Mouse (Mus musculus) hindbrain, embryonic 10.5 days (tissue): Measurements from ENCODE around the gene Gprin1. TPM values are rescaled to one million over a fixed set of nuclear protein-coding genes. Genes with fewer than 3 reads are reported as not detected.

Source experiments
- DNase-seq: peaks from one replicate; pipeline ENCODE4 v3.0.0-alpha.2; 2017; ENCODE audit warnings: low spot score
- H3K27ac ChIP-seq: fragments of 300-500 bp; sonication (generic); 2 replicates; pipeline ENCODE4 v1.5.1; 2016; ENCODE audit warnings: mild to moderate bottlenecking, moderate library complexity
- H3K27me3 ChIP-seq: fragments of 300-500 bp; sonication (generic); 2 replicates; pipeline ENCODE4 v1.6.1; 2016; ENCODE audit warnings: mild to moderate bottlenecking; ENCODE audit not compliant: poor library complexity, insufficient read depth, severe bottlenecking
- H3K36me3 ChIP-seq: fragments of 300-500 bp; sonication (generic); 2 replicates; pipeline ENCODE4 v1.6.1; 2016; ENCODE audit warnings: mild to moderate bottlenecking, moderate library complexity
- H3K4me1 ChIP-seq: fragments of 300-500 bp; sonication (generic); replicated peaks from 2 replicates; pipeline ENCODE4 v1.6.1; 2016; ENCODE audit warnings: mild to moderate bottlenecking
- H3K4me3 ChIP-seq: fragments of 300-500 bp; sonication (generic); 2 replicates; pipeline ENCODE4 v1.5.1; 2016; ENCODE audit warnings: mild to moderate bottlenecking, moderate library complexity
- H3K9me3 ChIP-seq: fragments of 300-500 bp; sonication (generic); 2 replicates; pipeline ENCODE4 v1.6.1; 2016; ENCODE audit warnings: mild to moderate bottlenecking, moderate library complexity
- WGBS: fragments of 180-500 bp; shearing (Covaris S2); methylation state at CpG from one replicate; pipeline ENCODE4 v1.1.7; 2016; 5-methylcytosine and 5-hydroxymethylcytosine counted together
- polyA plus RNA-seq: library from polyadenylated mRNA; unstranded; fragments of >200 nt; fragmentation: Nextera tagmentation; extraction: Ambion mirVana; gene quantifications from 2 replicates; pipeline ENCODE4 v1.2.1, GENCODE M21; 2016

Gprin1 gene
- polyA plus RNA-seq, 1 experiment from 2014 or later = 2.5 TPM

- Histone ChIP-seq H3K36me3 (0 out of 2 replicates have a peak, but pooled peaks cover 4% of the 10 kb centered on the region), H3K4me1 (peaks cover 37% of the 10 kb centered on the region), H3K27me3 (no peaks in the 10 kb centered on the region), H3K9me3 (no peaks in the 10 kb centered on the region), H3K27ac (peak overlapping the region; percentile 95), H3K4me3 (peak overlapping the region; percentile 97)
- WGBS = 16% methylated on average over 26 of the region's 26 CpGs
- no peak for DNase-seq
These were observed 55.2 kb downstream of the Gprin1 start for GRCm38 (mm10) chr13:54694348-54695060.

DNA sequence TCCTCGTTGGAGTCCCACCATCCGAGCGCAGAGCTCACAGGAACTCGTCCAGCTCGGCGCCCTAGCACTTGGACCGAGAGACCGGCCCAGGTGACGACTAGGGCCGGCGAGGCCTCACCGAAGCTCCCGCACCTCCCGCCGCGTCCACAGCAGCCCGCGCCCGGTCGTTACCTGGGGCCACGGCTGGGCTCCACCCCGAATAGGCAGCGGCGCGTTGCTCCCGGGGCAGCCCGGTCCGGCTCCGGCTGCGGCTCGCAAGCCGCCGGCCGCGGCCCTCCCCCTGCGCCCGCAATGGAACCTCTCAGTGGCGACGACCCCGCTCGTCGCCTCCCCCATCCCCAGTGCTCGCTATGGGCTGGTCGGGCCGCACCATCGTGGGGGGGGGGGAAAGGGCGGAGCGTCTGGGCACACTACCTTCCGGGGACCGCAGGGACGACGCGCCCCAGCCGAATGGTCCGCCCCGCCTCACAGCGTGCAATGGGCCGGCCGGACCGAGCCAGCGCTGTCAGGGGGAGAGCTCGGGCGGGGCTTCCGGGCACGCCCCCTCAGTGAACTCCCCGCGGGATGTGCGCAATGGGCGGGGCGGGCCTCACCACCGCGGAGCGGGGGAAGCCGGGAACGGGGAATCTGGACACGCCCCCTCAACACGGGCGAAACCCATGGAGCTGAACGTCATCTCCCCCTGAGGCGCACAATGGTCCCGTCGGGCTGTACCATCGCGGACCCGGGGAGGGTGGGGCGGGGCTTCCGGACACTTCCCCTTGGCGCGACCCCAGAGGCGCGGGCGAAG lies 55.9 kb downstream of the Gprin1 start, which contains the start of gene Rnf44:
Gene Rnf44 (minus strand): TSS at position 350 of the 790 bp plus-strand sequence.
- Histone ChIP-seq H3K27ac (peak within 1 kb of the TSS; percentile 95), H3K36me3 (0 out of 2 replicates have a peak, but pooled peaks cover 4% of the 10 kb centered on the region), H3K4me3 (peak within 1 kb of the TSS; percentile 97), H3K27me3 (no peaks in the 10 kb centered on the region), H3K4me1 (peaks cover 40% of the 10 kb centered on the region), H3K9me3 (no peaks in the 10 kb centered on the region)
- WGBS = under 1% methylated on average over 92 of the region's 92 CpGs
- DNase-seq = peak; percentile 99

- peak overlapping the region; percentile 97 for H3K4me3 ChIP-seq
- no peaks in the 10 kb centered on the region for H3K9me3 ChIP-seq
- 0 out of 2 replicates have a peak, but pooled peaks cover 4% of the 10 kb centered on the region for H3K36me3 ChIP-seq
- 15% methylated on average over 21 of the region's 21 CpGs for WGBS
- peak overlapping the region; percentile 95 for H3K27ac ChIP-seq
- no peaks in the 10 kb centered on the region for H3K27me3 ChIP-seq
- DNase-seq = no peak
- H3K4me1 ChIP-seq = peaks cover 48% of the 10 kb centered on the region
These were observed 56.7 kb downstream of the Gprin1 start for GRCm38 (mm10) chr13:54692711-54693557.

DNA sequence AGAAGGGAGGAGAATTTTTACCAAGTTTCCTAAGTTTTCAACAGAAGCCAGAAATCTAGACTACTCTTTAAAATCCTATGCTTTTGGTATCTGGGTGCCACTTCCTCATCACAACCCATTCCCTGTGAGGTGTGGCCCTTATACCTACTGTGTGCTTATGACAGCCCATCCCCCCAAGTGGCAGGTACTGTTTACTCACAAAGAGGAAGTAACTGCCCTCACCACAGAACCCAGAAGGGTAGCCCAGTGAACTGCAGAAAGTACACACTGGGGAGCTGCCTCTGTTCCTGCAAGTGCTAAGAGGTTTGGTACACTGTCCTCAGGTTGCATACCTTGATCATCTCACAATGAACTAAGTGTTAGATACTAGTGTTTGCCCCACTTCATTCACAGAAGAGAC lies 57.9 kb downstream of the Gprin1 start:
- H3K27me3 ChIP-seq = no peaks in the 10 kb centered on the region
- no peak overlapping the region; the same call in 1 of the 2 replicates for H3K27ac ChIP-seq
- H3K9me3 ChIP-seq = no peaks in the 10 kb centered on the region
- H3K4me1 ChIP-seq = peaks cover 48% of the 10 kb centered on the region
- H3K4me3 ChIP-seq = peak overlapping the region; percentile 97; the same call in 1 of the 2 replicates
- DNase-seq = no peak
- 0 out of 2 replicates have a peak, but pooled peaks cover 4% of the 10 kb centered on the region for H3K36me3 ChIP-seq

DNA sequence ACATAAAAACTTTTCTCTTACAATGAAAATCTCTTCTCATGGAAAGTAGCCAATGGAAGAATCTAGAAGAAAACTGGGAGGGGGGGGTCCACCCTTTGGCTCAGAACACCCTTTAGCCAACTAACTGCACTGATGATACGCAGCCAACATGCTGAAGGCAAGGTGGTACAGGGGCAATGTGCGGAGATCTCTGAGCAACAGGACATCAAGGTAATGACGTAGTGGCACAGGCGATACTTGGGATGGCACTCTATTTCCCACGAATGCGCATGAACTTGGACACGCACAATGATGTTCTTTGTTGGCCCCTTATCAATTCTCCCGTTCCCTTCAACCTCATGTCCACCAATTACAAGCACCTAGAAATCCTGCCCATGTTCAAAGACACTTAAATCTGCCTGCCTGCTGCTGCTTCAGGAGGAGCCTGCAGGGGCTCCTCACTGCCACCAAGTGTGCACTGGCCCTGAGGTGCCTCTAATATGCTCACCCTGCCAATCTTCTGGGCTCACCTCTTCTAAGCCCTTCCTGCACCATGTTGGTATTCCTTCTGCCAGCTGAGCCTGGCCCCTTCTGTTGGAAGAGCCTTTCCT lies 59.4 kb downstream of the Gprin1 start:
- Histone ChIP-seq H3K4me1 (peaks cover 59% of the 10 kb centered on the region), H3K9me3 (no peaks in the 10 kb centered on the region), H3K36me3 (peaks cover 8% of the 10 kb centered on the region; the same call in 1 of the 2 replicates), H3K27ac (no peak overlapping the region), H3K27me3 (no peaks in the 10 kb centered on the region), H3K4me3 (peak overlapping the region; percentile 9; the same call in 1 of the 2 replicates)
- WGBS = 95% methylated on average over 8 of the region's 8 CpGs
- no peak for DNase-seq

DNA sequence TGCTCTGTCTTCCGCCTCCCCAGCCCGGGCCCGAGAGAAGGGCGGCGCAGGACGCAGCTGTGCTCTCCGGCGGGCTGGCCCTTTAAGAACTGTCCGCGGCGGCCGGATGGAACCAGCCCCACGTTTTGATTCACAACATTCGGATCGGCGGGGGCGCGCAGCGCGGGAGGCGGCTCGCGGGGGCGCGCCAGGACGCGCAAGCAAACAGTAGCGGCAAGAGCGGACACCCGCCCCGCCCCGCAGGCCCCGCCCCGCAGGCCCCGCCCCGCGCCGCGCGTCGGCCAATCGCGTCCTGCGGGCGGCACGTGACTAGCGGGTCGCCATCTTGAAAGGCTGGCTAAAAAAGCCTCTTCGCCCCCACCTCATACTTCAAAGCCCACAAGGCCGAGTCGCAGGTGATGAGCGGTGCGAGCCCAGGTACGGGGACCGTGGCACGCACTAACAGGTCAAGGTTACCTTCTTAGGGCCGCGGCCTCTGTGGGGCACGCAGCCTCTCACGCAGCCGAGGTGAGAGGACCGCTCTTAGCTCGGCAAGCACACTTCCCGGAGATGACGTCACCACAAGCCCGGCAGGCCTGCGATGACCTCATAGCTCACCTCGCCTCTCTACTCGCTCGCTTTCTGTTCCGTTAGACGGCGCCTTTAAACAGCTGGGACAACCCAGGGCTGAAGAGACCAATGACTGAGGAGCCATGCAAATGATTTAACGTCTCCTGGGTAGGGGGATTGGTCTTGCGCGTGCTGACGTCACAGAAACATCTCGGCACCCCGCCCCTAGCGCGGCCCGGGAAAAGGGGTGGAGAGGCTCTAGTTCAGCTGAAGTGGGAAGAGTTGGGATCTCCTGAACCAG lies 61.9 kb downstream of the Gprin1 start:
- Histone ChIP-seq H3K4me3 (peak overlapping the region; percentile 78), H3K27me3 (no peaks in the 10 kb centered on the region), H3K27ac (peak overlapping the region; percentile 98), H3K9me3 (no peaks in the 10 kb centered on the region), H3K36me3 (peaks cover 33% of the 10 kb centered on the region), H3K4me1 (peaks cover 62% of the 10 kb centered on the region)
- WGBS = under 1% methylated on average over 82 of the region's 82 CpGs
- DNase-seq = peak; percentile 98

DNA sequence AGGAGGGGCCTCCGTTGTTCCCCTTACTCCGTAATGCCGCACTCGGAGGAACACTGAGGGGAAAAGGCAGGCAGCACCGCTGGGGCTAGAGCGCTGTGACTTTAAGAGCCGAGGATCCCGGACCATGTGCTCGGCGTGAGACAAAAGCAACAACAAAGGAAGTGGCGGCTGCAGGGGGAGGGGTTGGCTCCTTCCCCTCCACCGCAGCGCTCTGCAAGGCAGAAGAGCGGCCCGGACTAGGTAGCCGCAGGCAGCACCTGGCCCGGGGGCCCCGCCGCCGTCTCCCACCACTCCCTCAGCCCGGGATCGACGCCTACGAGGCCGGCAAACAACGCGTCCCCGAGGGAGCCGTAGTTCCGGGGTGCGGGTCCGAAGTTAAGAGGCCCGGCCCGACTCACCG lies 62.6 kb downstream of the Gprin1 start:
- Histone ChIP-seq H3K4me1 (peaks cover 55% of the 10 kb centered on the region), H3K27ac (peak overlapping the region; percentile 98), H3K27me3 (no peaks in the 10 kb centered on the region), H3K9me3 (no peaks in the 10 kb centered on the region), H3K36me3 (peaks cover 40% of the 10 kb centered on the region), H3K4me3 (peak overlapping the region; percentile 78)
- under 1% methylated on average over 35 of the region's 35 CpGs for WGBS
- peak; percentile 85 for DNase-seq

Other genes with a start within 250 kb of the Gprin1 start
- gene Simc1, start 246.1 kb downstream of the Gprin1 start, polyA plus RNA-seq = 14.3 and 15.0 TPM in 2 replicates
- 228 and 273 TPM in 2 replicates for gene 4833439L19Rik, start 184.4 kb downstream of the Gprin1 start, polyA plus RNA-seq
- gene Arl10, start 174.9 kb downstream of the Gprin1 start, polyA plus RNA-seq = 28.8 and 35.8 TPM in 2 replicates
- 80.8 and 101 TPM in 2 replicates for gene Nop16, start 159.8 kb downstream of the Gprin1 start, polyA plus RNA-seq
- gene Higd2a, start 159.7 kb downstream of the Gprin1 start, polyA plus RNA-seq = 163 and 174 TPM in 2 replicates
- gene Cltb, start 138.5 kb downstream of the Gprin1 start, polyA plus RNA-seq = 21.4 and 35.4 TPM in 2 replicates
- 86.3 and 86.4 TPM in 2 replicates for gene Faf2, start 128.1 kb downstream of the Gprin1 start, polyA plus RNA-seq
- gene Rnf44, start 56.0 kb downstream of the Gprin1 start, polyA plus RNA-seq = 106 and 127 TPM in 2 replicates
- 0.07 and 0.15 TPM in 2 replicates for gene Cdhr2, start 48.4 kb downstream of the Gprin1 start, polyA plus RNA-seq
- 2.3 and 2.4 TPM in 2 replicates for gene Sncb, start 16.7 kb upstream of the Gprin1 start, polyA plus RNA-seq
- not detected in 2 replicates for gene Eif4e1b, start 34.1 kb upstream of the Gprin1 start, polyA plus RNA-seq
- gene Tspan17, start 39.5 kb upstream of the Gprin1 start, polyA plus RNA-seq = 12.3 and 26.5 TPM in 2 replicates
- 2.0 and 4.4 TPM in 2 replicates for gene Unc5a, start 199.5 kb upstream of the Gprin1 start, polyA plus RNA-seq